Mouse (Mus musculus) liver (tissue): ENCODE measurements around the gene Limd2.
"Not testable (repeated sequence)": the region's sequence is repeated elsewhere in the genome, so short reads cannot be mapped to it uniquely, and the experiment has no call there.

Source experiments
- DNase-seq: peaks from one replicate; pipeline ENCODE4 v3.0.0-alpha.2; 2020; ENCODE audit warnings: mixed read lengths

The Limd2 gene

DNA sequence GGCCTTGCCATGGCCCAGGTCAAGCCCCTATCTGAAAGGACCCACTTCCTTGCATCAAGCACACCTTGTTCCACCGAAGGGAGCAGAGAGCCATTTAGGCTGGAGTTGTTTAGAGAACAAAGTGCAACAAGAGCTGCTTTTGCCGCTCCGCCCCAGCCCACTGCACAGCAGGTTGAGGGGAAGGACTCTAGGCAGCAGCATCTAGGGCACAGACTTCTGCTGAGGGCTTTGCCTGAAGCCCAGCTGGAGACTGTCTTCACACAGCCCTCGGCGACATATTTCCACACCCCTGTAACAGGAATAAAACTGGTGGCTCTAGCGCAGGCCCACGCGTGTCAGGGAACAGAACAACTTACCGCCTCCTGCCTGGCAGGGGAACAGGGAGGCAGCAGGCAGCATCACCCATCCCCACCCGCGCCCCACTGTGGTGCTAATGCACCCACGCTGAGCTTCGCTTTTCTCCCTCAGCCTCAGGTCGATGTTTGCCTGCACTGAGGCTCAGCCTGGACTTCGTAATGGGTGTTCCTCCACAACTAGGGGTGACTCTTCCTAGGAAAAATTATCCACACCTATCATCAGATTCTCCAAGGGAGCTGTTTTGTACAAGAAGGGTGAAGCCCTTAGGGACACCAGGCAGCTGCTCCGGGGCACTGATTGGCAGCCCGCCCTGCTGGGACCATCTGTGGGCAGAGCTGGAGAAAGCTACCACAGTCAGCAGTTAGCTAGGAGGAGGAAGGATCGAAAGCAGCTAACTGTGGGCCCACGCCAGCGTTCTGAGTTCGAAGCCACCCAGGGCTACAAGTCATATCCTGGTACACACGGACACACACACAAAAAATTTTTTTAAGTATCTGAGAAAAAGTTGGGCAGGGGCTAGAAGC is at the start of gene Limd2, which contains the start of gene Gm10840:
Gene Limd2, minus strand, starts transcription at position 20 of the 881 bp plus-strand sequence.
Gene Gm10840, plus strand, starts transcription at position 10 of the 881 bp plus-strand sequence.
- peak; percentile 42 for DNase-seq

GRCm38 (mm10) chr11:106202123-106202465 is 41.4 kb upstream of the Limd2 start, which contains the start of gene Strada:
Gene Strada (minus strand): TSS chr11:106202168.
- no peak for DNase-seq

- no peak for DNase-seq
Measured at GRCm38 (mm10) chr11:106201337-106202122, 40.9 kb upstream of the Limd2 start.

- DNase-seq, result no peak
Measured at GRCm38 (mm10) chr11:106200756-106201155, 40.1 kb upstream of the Limd2 start.

DNA sequence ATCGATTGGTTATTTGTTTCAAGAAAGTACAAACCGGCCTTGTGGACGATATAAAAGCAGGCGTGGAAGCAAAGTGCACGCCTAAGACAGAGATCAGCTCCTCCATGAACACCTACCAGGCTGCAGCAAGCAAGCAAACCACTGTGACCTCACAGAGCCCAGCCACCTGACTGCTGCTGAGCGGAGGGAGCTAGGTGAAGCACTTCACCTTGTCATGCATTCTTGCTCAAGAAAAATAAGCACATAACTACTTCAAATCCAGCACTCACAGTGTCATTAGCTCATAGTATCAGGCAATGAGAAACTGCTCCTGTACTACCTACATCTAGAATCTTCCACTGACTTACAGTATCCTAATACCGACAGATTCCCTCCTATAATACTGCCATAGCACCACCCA is 39.3 kb upstream of the Limd2 start:
- not testable (repeated sequence) for DNase-seq

DNA sequence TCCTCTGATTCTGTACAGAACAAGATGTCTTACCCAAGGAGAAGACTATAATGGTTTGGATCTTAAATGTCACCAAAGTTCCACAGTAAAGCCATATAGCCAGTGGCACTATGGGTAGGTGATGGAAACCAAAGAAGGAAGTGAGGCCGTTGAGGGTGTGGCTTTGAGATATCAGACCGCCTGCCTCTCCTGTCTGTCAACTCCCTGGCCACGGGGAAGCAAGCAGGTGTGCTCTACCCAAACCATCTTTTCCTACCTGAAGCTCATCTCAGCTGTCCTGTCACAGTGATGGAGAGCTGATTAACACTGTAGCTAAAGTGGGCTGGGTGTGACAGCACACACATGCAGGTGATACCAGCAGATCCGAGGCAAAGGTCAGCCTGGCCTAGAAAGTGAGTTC is 37.6 kb upstream of the Limd2 start:
- peak; percentile 27 for DNase-seq

GRCm38 (mm10) chr11:106195341-106195740 is 34.7 kb upstream of the Limd2 start:
- DNase-seq, result no peak

- DNase-seq, result no peak
Measured at GRCm38 (mm10) chr11:106194891-106195290, 34.2 kb upstream of the Limd2 start.

GRCm38 (mm10) chr11:106194155-106194541 is 33.5 kb upstream of the Limd2 start:
- no peak for DNase-seq

GRCm38 (mm10) chr11:106193371-106194154 is 32.9 kb upstream of the Limd2 start:
- DNase-seq, result peak; percentile 99

- DNase-seq, result peak; percentile 56
Measured at GRCm38 (mm10) chr11:106192657-106193370, 32.2 kb upstream of the Limd2 start.

GRCm38 (mm10) chr11:106192241-106192640 is 31.6 kb upstream of the Limd2 start:
- DNase-seq, result no peak

- no peak for DNase-seq
Measured at GRCm38 (mm10) chr11:106191716-106192115, 31.1 kb upstream of the Limd2 start.

DNA sequence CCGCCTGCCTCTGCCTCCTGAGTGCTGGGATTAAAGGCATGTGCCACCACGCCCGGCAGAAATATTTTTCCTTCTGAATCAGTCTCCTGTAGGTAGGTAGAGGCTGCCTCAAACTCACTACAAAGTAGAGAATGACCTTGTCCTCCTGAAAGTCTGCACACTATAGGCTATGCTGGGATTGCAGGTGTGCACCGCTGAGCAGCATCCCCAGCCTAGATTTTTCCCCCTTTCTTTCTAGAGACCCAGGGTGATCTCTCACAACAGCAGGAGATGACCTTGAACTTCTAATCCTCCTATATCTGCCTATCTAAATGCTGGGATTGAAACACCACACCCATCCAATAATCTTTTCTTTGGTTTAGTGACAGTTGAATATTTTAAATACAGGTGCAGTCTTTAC is 26.7 kb upstream of the Limd2 start:
- no peak for DNase-seq

- no peak for DNase-seq
Measured at GRCm38 (mm10) chr11:106180449-106180801, 19.8 kb upstream of the Limd2 start.

DNA sequence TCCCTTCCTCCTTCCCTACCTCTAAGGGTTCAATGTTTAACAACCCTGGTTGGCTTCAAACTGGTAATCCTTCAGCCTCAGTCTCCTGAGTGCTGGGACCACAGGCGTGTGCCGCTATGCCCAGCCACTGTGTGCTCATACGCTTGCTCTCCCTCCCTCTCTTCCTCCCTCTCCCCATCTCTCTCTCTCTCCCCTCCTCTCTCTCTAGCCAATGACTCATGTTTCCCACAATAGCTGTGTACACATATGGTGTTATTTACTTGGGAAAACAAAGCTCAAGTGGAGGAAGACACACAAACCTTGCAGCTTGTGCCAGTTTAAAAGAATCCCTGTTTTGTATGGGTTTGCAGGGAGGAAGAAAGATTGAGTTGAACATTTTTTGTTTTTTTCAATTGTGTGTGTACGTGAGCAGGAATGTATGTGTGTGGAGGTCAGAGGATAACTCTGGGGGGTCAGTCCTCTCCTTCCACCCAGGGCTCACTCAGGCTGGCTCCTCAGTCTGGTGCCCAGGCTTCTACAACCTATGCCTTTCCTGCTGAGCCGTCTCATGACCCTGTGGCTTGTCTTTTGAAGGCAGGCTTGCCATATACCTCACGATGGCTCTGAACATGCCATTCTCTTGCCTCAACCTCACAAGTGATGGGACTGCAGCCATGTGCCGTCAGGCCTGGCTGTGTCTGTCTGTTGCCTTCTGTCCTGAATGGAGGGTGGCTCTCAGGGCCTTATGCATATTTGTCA is 19.2 kb upstream of the Limd2 start:
- DNase-seq, result no peak

GRCm38 (mm10) chr11:106178036-106178782 is 17.5 kb upstream of the Limd2 start:
- DNase-seq, result peak; percentile 67

DNA sequence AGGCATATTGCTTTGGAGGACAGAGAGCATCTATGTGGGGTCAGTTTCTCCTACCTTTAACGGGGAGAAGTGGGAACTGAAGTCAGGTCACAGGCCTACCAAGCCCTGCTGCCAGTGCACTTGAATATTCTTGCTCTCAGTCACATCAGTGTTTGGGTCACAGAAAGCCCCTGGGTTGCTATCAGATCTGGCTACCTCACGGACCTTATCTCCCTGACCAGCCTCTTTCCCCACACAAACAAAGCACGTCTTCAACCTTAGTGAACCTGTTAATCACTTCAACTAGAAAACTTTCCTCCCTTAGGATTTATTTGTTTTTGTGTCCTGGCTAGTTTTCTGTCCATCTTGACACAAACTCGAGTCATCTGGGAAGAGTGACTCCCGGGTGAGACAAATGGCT is 15.7 kb upstream of the Limd2 start:
- DNase-seq, result no peak

DNA sequence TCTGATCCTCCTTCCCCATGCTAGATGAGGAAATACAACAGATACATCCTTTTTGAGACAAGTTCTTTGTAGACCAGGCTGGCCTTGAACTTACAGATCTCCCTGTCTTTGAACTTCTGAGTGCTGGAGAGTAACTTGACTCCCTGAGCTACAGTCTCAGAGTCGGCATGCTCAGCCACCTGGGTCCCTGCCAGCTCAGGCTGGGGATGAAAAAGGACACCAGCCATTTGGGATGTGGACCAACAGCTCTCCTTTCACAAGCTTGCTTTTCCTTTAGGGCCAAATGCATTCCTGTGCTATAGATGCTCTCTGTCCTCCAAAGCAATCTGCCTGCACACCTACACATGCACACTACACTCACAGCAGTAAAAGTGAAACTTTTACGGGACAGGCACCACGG is 14.4 kb upstream of the Limd2 start:
- DNase-seq, result no peak

DNA sequence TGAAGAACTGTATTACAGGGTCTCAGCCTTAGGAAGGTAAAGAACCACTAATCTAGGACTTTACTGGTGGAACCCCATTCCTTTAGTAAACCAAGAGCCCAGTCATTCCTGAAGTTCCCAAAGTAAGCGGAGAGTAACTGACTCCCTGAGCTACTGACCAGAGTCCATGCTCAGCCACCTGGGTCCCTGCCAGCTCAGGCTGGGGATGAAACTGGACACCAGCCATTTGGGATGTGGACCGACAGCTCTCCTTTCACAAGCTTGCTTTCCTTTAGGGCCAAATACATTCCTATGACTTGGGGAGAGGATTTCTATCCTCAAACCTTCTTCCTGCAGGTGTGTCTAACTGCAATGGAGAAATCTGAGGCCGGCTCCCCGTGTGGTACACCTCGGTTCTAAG is 13.7 kb upstream of the Limd2 start:
- DNase-seq, result no peak

GRCm38 (mm10) chr11:106173228-106173627 is 12.6 kb upstream of the Limd2 start:
- DNase-seq, result no peak
